Mouse (Mus musculus) liver, embryonic 16.5 days (tissue): Measurements from ENCODE around the gene Wbp1. TPM values are rescaled to one million over a fixed set of nuclear protein-coding genes. Genes with fewer than 3 reads are reported as not detected.

ENCODE experiments used
- ATAC-seq: fragments of 200-750 bp; cut with Nextera tagmentation; 2 replicates; pipeline ENCODE4 v1.8.0; 2017; ENCODE audit warnings: low read depth, mild to moderate bottlenecking, moderate number of reproducible peaks, moderate library complexity
- H3K27ac ChIP-seq: fragments of 300-500 bp; sonication (generic); 2 replicates; pipeline ENCODE4 v1.5.1; 2014; ENCODE audit warnings: mild to moderate bottlenecking, low read length
- H3K27me3 ChIP-seq: fragments of 300-500 bp; sonication (generic); 2 replicates; pipeline ENCODE4 v1.6.1; 2014; ENCODE audit warnings: low read depth, low read length, mixed read lengths; ENCODE audit not compliant: control insufficient read depth, insufficient read depth
- H3K36me3 ChIP-seq: fragments of 300-500 bp; sonication (generic); 2 replicates; pipeline ENCODE4 v1.6.1; 2014; ENCODE audit warnings: mild to moderate bottlenecking; ENCODE audit not compliant: control insufficient read depth, insufficient read depth
- H3K4me1 ChIP-seq: fragments of 300-500 bp; sonication (generic); 2 replicates; pipeline ENCODE4 v1.6.1; 2014; ENCODE audit warnings: low read depth, low read length, mixed read lengths; ENCODE audit not compliant: control insufficient read depth
- H3K4me2 ChIP-seq: fragments of 300-500 bp; sonication (generic); 2 replicates; pipeline ENCODE4 v1.6.1; 2014; ENCODE audit warnings: low read depth, low read length, mixed read lengths
- H3K4me3 ChIP-seq: fragments of 300-500 bp; sonication (generic); 2 replicates; pipeline ENCODE4 v1.5.1; 2014; ENCODE audit warnings: low read depth, mild to moderate bottlenecking, low read length
- H3K9ac ChIP-seq: fragments of 300-500 bp; sonication (generic); 2 replicates; pipeline ENCODE4 v1.6.1; 2014; ENCODE audit warnings: low read depth, low read length
- H3K9me3 ChIP-seq: fragments of 300-500 bp; sonication (generic); replicated peaks from 2 replicates; pipeline ENCODE4 v1.6.1; 2016; ENCODE audit warnings: low read length; ENCODE audit not compliant: control insufficient read depth
- WGBS: fragments of 180-500 bp; shearing (Covaris S2); extraction: QIAGEN DNeasy Blood & Tissue Kit; methylation state at CpG from one replicate; pipeline ENCODE4 v1.1.7; 2014; ENCODE audit not compliant: insufficient replicate concordance; 5-methylcytosine and 5-hydroxymethylcytosine counted together
- polyA plus RNA-seq: library from polyadenylated mRNA; unstranded; fragments of >200 nt; fragmentation: Nextera tagmentation; extraction: Ambion mirVana; gene quantifications from 2 replicates; pipeline ENCODE4 v1.2.1, GENCODE M21; 2015

The Wbp1 gene
- polyA plus RNA-seq, 1 experiment from 2014 or later, result 28.3 TPM

DNA sequence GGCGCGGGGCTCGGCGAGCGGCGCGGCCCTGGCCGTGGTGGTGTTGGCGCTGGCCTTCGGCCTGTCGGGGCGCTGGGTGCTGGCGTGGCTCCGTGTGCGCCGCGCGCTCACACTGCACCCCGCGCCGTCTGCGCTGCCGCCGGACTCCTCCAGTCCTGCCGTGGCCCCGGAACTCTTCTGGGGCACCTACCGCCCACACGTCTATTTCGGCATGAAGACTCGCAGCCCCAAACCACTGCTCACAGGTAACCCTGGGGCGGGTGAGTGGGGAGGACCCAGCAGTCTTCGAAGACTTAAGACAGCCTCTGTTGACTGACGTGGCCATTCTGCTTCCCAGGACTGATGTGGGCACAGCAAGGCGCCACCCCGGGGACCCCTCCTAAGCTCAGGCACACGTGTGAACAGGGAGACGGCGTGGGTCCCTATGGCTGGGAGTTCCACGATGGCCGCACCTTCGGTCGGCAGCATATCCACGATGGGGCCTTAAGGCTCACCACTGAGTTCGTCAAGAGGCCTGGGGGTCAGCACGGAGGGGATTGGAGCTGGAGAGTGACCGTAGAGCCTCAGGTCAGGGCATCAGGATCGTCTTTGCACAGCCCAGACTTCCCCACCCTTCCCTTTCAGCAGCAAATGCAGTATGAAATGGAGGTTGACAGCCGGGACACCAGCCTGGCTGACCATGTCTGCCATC lies 5.5 kb downstream of the Wbp1 start:
- Histone ChIP-seq H3K9me3 (no peaks in the 10 kb centered on the region), H3K27me3 (no peaks in the 10 kb centered on the region), H3K27ac (peak overlapping the region; percentile 93), H3K4me1 (peaks cover 46% of the 10 kb centered on the region), H3K4me3 (peak overlapping the region; percentile 82), H3K36me3 (peaks cover 8% of the 10 kb centered on the region; the same call in 1 of the 2 replicates), H3K4me2 (peak overlapping the region; percentile 99), H3K9ac (peak overlapping the region; percentile 86)
- ATAC-seq, result no peak; the same call in 1 of the 2 replicates
- under 1% methylated on average over 48 of the region's 48 CpGs for WGBS

DNA sequence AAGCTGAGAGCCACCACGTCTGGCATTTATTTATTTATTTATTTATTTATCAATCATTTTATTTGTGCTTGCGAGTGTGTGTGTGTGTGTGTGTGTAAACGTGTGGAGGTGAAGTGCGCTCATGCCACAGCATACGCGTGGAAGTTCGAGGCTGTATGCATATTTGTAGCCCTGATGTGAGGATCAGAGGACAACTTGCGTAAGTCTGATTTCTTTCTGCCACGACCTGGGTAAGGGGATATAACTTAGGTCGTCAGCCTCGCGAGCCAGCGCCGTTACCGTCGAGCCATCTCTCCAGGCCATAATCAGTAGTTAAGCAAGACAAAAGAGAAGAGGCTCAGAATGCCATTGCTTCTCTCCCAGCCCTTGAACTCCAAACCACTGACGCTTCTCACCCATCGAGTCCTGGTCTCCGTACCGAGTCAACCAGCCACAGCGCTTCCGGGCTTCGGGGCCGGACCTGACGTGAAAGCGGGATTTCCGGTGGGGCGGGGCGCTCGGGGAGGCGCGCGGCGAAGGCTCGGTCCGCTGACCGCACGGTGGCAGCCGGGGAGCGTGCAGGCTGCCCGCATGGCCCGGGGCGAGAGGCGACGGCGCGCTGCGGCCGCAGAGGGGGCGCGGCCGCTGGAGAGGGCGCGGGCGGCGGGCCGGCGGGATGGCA lies 6.2 kb downstream of the Wbp1 start, which contains the start of gene Mogs:
Gene Mogs (plus strand): TSS at position 486 of the 661 bp plus-strand sequence.
- Histone ChIP-seq H3K9me3 (no peaks in the 10 kb centered on the region), H3K27me3 (no peaks in the 10 kb centered on the region), H3K4me2 (peak within 1 kb of the TSS; percentile 99), H3K36me3 (peaks cover 8% of the 10 kb centered on the region; the same call in 1 of the 2 replicates), H3K4me1 (peaks cover 46% of the 10 kb centered on the region), H3K9ac (peak within 1 kb of the TSS; percentile 86), H3K4me3 (peak within 1 kb of the TSS; percentile 82), H3K27ac (peak within 1 kb of the TSS; percentile 93)
- WGBS, result under 1% methylated on average over 48 of the region's 58 CpGs
- ATAC-seq, result peak; percentile 94

DNA sequence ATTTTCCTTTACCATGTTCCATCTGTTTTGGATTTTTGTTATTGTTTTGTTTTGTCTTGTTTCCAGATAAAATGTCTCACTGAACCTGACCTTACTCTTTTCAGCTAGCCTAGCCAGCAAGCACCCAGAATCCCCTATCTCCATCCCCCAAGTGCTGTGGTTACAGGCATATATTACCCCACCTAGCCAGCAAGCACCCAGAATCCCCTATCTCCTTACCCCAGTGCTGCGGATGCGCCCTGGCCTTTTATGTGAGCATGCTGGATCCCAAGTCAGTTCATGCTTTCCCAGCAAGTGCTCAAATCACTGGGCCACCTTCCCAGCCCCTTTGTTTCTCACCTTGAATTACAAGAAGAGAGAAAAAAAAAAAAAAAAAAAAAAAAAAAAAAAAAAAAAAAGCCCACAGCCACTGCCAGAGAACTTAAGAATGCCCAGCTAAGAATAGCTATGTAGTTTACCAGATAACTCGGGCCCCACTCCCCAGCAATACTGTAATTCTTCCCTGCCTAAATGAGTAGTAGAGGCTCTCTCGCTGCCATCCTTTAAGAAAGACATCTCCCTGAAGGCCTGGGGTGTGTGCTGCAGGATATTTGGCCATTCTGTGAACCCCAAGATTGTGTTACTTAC lies 9.7 kb downstream of the Wbp1 start:
- H3K4me1 ChIP-seq, result peaks cover 47% of the 10 kb centered on the region
- 57% methylated on average over 4 of the region's 4 CpGs for WGBS

DNA sequence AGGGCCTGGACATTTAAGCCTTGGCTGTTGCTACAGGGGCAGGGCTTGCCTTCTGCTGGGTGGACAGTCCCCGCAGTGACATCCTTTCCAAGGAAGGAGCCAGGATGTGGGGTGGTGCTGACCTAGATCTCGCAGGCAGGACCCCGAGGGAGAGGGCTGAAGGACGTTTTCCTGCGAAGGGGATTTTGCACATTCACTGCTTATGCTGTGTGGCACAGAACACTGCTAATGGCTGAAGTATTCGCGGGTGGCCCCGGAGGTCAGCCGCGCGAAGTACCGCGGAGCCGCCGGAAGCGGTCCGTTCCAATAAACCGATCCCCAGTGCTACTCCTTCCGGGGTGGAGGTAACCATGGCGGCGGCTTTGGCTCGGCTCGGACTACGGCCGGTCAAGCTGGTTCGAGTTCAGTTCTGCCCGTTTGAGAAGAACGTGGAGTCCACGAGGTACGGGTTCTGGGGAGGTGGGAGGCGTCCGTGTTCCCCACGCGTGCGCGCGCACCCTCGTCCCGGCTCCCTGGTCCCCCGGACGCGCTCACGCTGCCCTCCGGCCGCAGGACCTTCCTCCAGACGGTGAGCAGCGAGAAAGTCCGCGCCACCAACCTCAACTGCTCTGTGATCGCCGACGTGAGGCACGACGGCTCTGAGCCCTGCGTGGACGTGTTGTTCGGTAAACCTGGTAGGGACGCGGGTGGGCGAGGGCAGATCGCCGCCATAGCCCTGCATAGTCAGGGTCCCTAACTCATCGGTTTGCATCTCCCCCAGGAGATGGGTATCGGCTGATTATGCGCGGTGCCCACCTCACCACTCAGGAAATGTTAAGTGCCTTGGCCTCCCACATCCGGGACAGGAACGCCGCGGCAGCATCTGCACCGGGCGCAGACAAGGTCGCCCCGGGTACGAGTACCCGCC lies 12.3 kb downstream of the Wbp1 start, which contains the start of gene Mrpl53:
Gene Mrpl53 (plus strand): TSS at position 279 of the 907 bp plus-strand sequence.
- ATAC-seq, result peak; percentile 80
- Histone ChIP-seq H3K9ac (peak within 1 kb of the TSS; percentile 90), H3K4me1 (peaks cover 29% of the 10 kb centered on the region), H3K27me3 (no peaks in the 10 kb centered on the region), H3K36me3 (no peaks in the 10 kb centered on the region), H3K4me2 (peak within 1 kb of the TSS; percentile 75), H3K9me3 (no peaks in the 10 kb centered on the region), H3K27ac (peak within 1 kb of the TSS; percentile 80), H3K4me3 (peak within 1 kb of the TSS; percentile 73)
- under 1% methylated on average over 76 of the region's 76 CpGs for WGBS

More for the DNA sequence above, 9.7 kb downstream of the Wbp1 start:
- Histone ChIP-seq H3K36me3 (no peaks in the 10 kb centered on the region), H3K27me3 (no peaks in the 10 kb centered on the region), H3K4me2 (no peak overlapping the region), H3K9ac (no peak overlapping the region), H3K27ac (no peak overlapping the region), H3K9me3 (no peaks in the 10 kb centered on the region), H3K4me3 (no peak overlapping the region)
- ATAC-seq, result no peak

DNA sequence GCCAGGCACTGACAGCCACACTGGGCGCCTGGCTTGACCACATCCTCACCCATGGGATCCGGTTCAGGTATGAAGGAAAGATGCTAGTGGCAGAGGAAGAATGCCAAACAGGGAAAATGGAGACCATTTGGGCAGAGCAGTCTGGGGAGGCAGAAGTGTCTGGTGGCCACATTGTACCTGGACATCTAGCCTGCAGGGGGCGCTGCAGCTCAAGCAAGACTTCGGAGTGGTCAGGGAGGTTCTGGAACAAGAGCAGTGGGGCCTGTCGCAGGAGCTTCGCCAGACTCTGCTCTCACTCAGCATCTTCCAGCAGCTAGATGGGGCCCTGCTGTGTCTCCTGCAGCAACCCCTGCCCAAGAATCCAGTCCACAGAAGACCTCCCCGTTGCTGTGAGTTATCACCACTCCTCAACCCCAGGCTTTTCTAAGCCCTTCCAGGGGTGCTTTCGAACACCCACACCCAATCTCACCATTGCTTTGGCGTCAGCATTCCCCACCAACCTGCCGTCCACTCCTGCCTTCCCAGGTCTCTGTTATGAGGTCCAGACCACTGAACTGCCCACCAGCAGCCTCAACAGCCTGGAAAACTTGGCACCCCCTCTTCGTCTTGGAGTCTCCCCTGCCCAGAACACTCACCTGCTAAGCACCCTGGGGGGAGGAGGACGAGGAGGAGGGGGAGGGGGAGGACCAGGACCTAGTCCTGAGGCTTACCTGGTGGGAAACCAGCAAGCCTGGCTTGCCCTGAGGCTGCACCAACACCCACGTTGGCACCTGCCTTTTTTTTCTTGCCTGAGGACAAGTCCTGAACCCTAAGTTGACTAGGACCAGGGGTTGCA lies 13.6 kb downstream of the Wbp1 start:
- H3K9ac ChIP-seq, result peak overlapping the region; percentile 90
- peak overlapping the region; percentile 80 for H3K27ac ChIP-seq
- H3K27me3 ChIP-seq, result no peaks in the 10 kb centered on the region
- no peaks in the 10 kb centered on the region for H3K9me3 ChIP-seq
- 30% methylated on average over 13 of the region's 13 CpGs for WGBS
- ATAC-seq, result peak; percentile 28; the same call in 1 of the 2 replicates
- peak overlapping the region; percentile 75 for H3K4me2 ChIP-seq
- H3K4me3 ChIP-seq, result peak overlapping the region; percentile 73
- H3K36me3 ChIP-seq, result no peaks in the 10 kb centered on the region
- H3K4me1 ChIP-seq, result peaks cover 33% of the 10 kb centered on the region

DNA sequence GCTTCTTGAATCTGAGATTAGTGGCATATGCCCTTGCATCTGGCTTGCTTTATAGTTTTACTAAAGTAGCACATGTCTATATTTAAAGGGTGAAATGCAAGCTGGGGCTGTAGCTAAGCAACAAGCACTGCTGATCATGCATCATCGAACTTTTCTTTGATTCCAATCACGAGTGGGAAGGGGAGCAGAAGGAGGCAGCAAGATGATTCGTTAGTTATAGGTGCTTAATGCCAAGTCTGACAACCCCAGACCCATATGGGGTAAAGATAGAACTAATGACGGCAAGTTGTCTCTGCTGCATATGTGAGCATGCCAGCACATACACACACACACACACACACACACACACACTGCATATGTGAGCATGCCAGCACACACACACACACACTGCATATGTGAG lies 17.2 kb downstream of the Wbp1 start:
- ATAC-seq, result no peak
- Histone ChIP-seq H3K36me3 (no peaks in the 10 kb centered on the region), H3K4me3 (no peak overlapping the region), H3K9ac (no peak overlapping the region), H3K27ac (no peak overlapping the region), H3K27me3 (no peaks in the 10 kb centered on the region; the same call in 1 of the 2 replicates), H3K9me3 (no peaks in the 10 kb centered on the region), H3K4me1 (peaks cover 32% of the 10 kb centered on the region), H3K4me2 (no peak overlapping the region)
- 64% methylated on average over 4 of the region's 4 CpGs for WGBS

DNA sequence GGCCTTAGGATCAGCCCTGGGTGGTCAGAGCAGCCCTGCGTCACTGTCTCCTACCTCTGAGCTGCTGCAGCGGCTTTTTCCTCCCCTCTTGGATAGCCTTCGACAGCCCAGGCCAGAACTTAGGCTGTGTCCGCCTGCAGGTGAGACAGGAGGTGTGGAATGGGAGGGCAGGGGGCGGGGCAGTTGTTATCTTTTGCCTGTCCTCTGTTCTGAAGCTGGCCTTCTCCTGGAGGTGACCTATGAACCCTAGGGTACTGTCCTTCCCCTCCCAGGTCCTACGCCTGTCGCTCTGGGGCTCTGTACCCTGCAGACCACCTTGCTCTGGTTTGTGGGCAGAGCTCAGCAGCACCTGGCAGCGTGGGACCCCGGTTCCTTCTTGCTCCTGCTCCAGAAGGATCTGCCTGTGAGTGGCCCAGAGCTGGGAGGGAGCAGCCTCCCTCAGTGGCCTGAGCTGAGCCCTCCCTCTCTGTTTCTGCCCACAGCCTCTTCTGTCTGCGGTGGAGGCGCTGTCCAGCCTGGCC lies 18.2 kb downstream of the Wbp1 start:
- H3K4me3 ChIP-seq, result no peak overlapping the region
- peaks cover 30% of the 10 kb centered on the region for H3K4me1 ChIP-seq
- no peak overlapping the region for H3K27ac ChIP-seq
- peak overlapping the region; percentile 100 for H3K4me2 ChIP-seq
- H3K27me3 ChIP-seq, result no peaks in the 10 kb centered on the region; the same call in 1 of the 2 replicates
- peak overlapping the region; percentile 90; the same call in 1 of the 2 replicates for H3K9ac ChIP-seq
- ATAC-seq, result peak; percentile 41
- H3K36me3 ChIP-seq, result no peaks in the 10 kb centered on the region
- H3K9me3 ChIP-seq, result no peaks in the 10 kb centered on the region
- WGBS, result 59% methylated on average over 11 of the region's 11 CpGs
